Mouse (Mus musculus): ENCODE measurements at regions not wholly inside any gene's neighbourhood (a gene's known extent, or its start where the extent isn't known, plus 50 kb on each side); places are given as distances from the start of the nearest gene placed in this dataset.

- TF ChIP-seq MAFK (IDR thresholded peaks at IDR 0.05; ENCODE audit: insufficient replicate concordance, low read length) (no peak), MEF2A (IDR thresholded peaks at IDR 0.05; ENCODE audit: borderline replicate concordance, low read depth, low read length) (no peak), USF2 (conservative IDR thresholded peaks at IDR 0.05; ENCODE audit: low read depth, low read length) (no peak), ZNF384 (IDR thresholded peaks at IDR 0.05; ENCODE audit: low read depth, low read length) (no peak), ZMIZ1 (IDR thresholded peaks at IDR 0.05; ENCODE audit: low read depth, low read length) (no peak), NELFE (IDR thresholded peaks at IDR 0.05; ENCODE audit: low read depth, low read length) (no peak), POLR2A (IDR thresholded peaks at IDR 0.05; ENCODE audit: low read depth, low read length) (no peak), POLR2AphosphoS2 (IDR thresholded peaks at IDR 0.05; ENCODE audit: low read depth, low read length) (no peak), TBP (conservative IDR thresholded peaks at IDR 0.05; ENCODE audit: low read depth, low read length) (no peak), JUND (conservative IDR thresholded peaks at IDR 0.05; ENCODE audit: low read depth, low read length) (no peak)
- H3K27me3 ChIP-seq (replicated peaks), result no peaks in the 10 kb centered on the region
- H3K79me2 ChIP-seq (replicated peaks; ENCODE audit: control insufficient read depth, extremely low read depth, insufficient read depth, poor library complexity, severe bottlenecking), result no peaks in the 10 kb centered on the region
- no peak overlapping the region for H3K4me2 ChIP-seq (ENCODE audit: insufficient read depth, low read depth, poor library complexity, severe bottlenecking)
- dilution Hi-C loops (cut with MboI; ENCODE audit: extremely low pct_ligation_motif_present, extremely low pct_unique_long_range_greater_than_20kb, low sequenced_read_pairs) (no loop called here), in situ Hi-C loops (cut with MboI; ENCODE audit: low pct_ligation_motif_present, low pct_unique_long_range_greater_than_20kb, low sequenced_read_pairs) (no loop called here)
- H3K9me3 ChIP-seq (replicated peaks; ENCODE audit: low read length), result no peaks in the 10 kb centered on the region
- no peak overlapping the region for H3K4me3 ChIP-seq (replicated peaks in 1 of 3; ENCODE audit: low read depth in 2 of 3, low read length in 2 of 3, poor library complexity in 1 of 3)
- DNase-seq (ENCODE audit: extremely low read depth), result no peak
- H3K9ac ChIP-seq (ENCODE audit: insufficient read depth, low read depth), result no peak overlapping the region
- H3K27ac ChIP-seq (ENCODE audit: insufficient read depth, low read depth), result no peak overlapping the region
- H3K4me1 ChIP-seq (ENCODE audit: control insufficient read depth in 1 of 2, insufficient read depth in 2 of 2), result no peaks in the 10 kb centered on the region
- no peaks in the 10 kb centered on the region for H3K36me3 ChIP-seq (replicated peaks in 1 of 2; ENCODE audit: control insufficient read depth in 1 of 2, insufficient read depth in 1 of 2, low read length in 1 of 2)
These were observed 207.8 kb upstream of the Rag2 start for GRCm38 (mm10) chr2:101416702-101417101.

- Histone ChIP-seq H3K4me1 (ENCODE audit: control insufficient read depth in 1 of 2, insufficient read depth in 2 of 2) (no peaks in the 10 kb centered on the region), H3K9ac (ENCODE audit: insufficient read depth, low read depth) (no peak overlapping the region), H3K36me3 (replicated peaks in 1 of 2; ENCODE audit: control insufficient read depth in 1 of 2, insufficient read depth in 1 of 2, low read length in 1 of 2) (no peaks in the 10 kb centered on the region), H3K4me3 (replicated peaks in 1 of 3; ENCODE audit: low read depth in 2 of 3, low read length in 2 of 3, poor library complexity in 1 of 3) (no peak overlapping the region), H3K27ac (ENCODE audit: insufficient read depth, low read depth) (no peak overlapping the region), H3K27me3 (replicated peaks) (no peaks in the 10 kb centered on the region), H3K79me2 (replicated peaks; ENCODE audit: control insufficient read depth, extremely low read depth, insufficient read depth, poor library complexity, severe bottlenecking) (no peaks in the 10 kb centered on the region), H3K4me2 (ENCODE audit: insufficient read depth, low read depth, poor library complexity, severe bottlenecking) (no peak overlapping the region), H3K9me3 (replicated peaks; ENCODE audit: low read length) (no peaks in the 10 kb centered on the region)
- TF ChIP-seq NRF1 (IDR thresholded peaks at IDR 0.05; ENCODE audit: low read depth, low read length), result no peak
- no peak for TF ChIP-seq MXI1 (IDR thresholded peaks at IDR 0.05; ENCODE audit: low read depth, low read length)
- no peak for TF ChIP-seq USF2 (conservative IDR thresholded peaks at IDR 0.05; ENCODE audit: low read depth, low read length)
- no peak for TF ChIP-seq EP300 (IDR thresholded peaks at IDR 0.05; ENCODE audit: low read length)
- no peak for TF ChIP-seq GABPA (IDR thresholded peaks at IDR 0.05; ENCODE audit: insufficient replicate concordance, low read depth, low read length)
- TF ChIP-seq ZNF384 (IDR thresholded peaks at IDR 0.05; ENCODE audit: low read depth, low read length), result no peak
- TF ChIP-seq RAD21 (IDR thresholded peaks at IDR 0.05; ENCODE audit: low read depth, low read length), result no peak; the same call in 1 of the 2 replicates
- TF ChIP-seq E2F4 (IDR thresholded peaks at IDR 0.05; ENCODE audit: insufficient replicate concordance, low read depth, low read length), result no peak
- TF ChIP-seq TBP (conservative IDR thresholded peaks at IDR 0.05; ENCODE audit: low read depth, low read length), result no peak
- no peak for TF ChIP-seq CTCF (conservative IDR thresholded peaks at IDR 0.05 in 1 of 2, IDR thresholded peaks at IDR 0.05 in 1 of 2; ENCODE audit: low read depth in 2 of 2, low read length in 2 of 2)
- no peak for TF ChIP-seq CHD2 (IDR thresholded peaks at IDR 0.05; ENCODE audit: low read length)
- TF ChIP-seq MAZ (IDR thresholded peaks at IDR 0.05; ENCODE audit: low read depth, low read length), result no peak
- no peak for TF ChIP-seq JUND (conservative IDR thresholded peaks at IDR 0.05; ENCODE audit: low read depth, low read length)
- TF ChIP-seq UBTF (IDR thresholded peaks at IDR 0.05; ENCODE audit: low read depth, low read length), result no peak
- TF ChIP-seq SMC3 (IDR thresholded peaks at IDR 0.05; ENCODE audit: low read depth, low read length), result no peak
- no peak for TF ChIP-seq JUN (IDR thresholded peaks at IDR 0.05; ENCODE audit: insufficient read depth, low read depth, low read length)
- no peak for TF ChIP-seq MEF2A (IDR thresholded peaks at IDR 0.05; ENCODE audit: borderline replicate concordance, low read depth, low read length)
- no peak for TF ChIP-seq ELF1 (IDR thresholded peaks at IDR 0.05; ENCODE audit: low read depth, low read length)
- no peak for TF ChIP-seq POLR2AphosphoS2 (IDR thresholded peaks at IDR 0.05; ENCODE audit: low read depth, low read length)
- no peak for TF ChIP-seq SIN3A (IDR thresholded peaks at IDR 0.05; ENCODE audit: low read length)
- in situ Hi-C loops (cut with MboI; ENCODE audit: low pct_ligation_motif_present, low pct_unique_long_range_greater_than_20kb, low sequenced_read_pairs), result no loop called here
- dilution Hi-C loops (cut with MboI; ENCODE audit: extremely low pct_ligation_motif_present, extremely low pct_unique_long_range_greater_than_20kb, low sequenced_read_pairs), result no loop called here
- no peak for DNase-seq (ENCODE audit: extremely low read depth)
These were observed 191.2 kb upstream of the Rag2 start for GRCm38 (mm10) chr2:101433141-101433895.

Measured in CH12.LX (cell line).